9 mouse cellular contexts compared by ENCODE assay signal in genomic region chr4:135547551-135547950, GRCm38 (mm10). TPM values are rescaled to one million over a fixed set of nuclear protein-coding genes. Genes with fewer than 3 reads are reported as not detected.
DNase-seq lines count a peak whose midpoint lies in the region; ATAC-seq lines count a peak whose summit lies in the region.
"Had no signal": no experiment of that assay in that cellular context is flagged by ENCODE, and none has a peak within 500 bp of the region (broad histone marks: within the 10 kb centered on the region; RNA-seq: fewer than 3 reads in every experiment).

No protein-coding gene starts in this region.

- ATAC-seq in limb, embryonic 12.5 days (ENCODE audit: insufficient number of reproducible peaks, insufficient read depth, low FRiP score, low TSS enrichment, low read depth) = no peak
- ATAC-seq in stomach, embryonic 14.5 days (ENCODE audit: insufficient number of reproducible peaks, insufficient read depth, low FRiP score, low read depth) = peak; percentile 3; the same call in 1 of the 2 replicates
- ATAC-seq: liver, postnatal 0 days had no signal

- peaks cover 86% of the 10 kb centered on the region for H3K4me1 ChIP-seq in limb, embryonic 12.5 days (replicated peaks)
- H3K4me1 ChIP-seq in stomach, embryonic 14.5 days (ENCODE audit: control insufficient read depth, insufficient read depth, low read length) = peaks cover 55% of the 10 kb centered on the region

- WGBS in limb, embryonic 12.5 days = 36% methylated on average over 14 of the region's 14 CpGs
- WGBS in stomach, embryonic 14.5 days = 42% methylated on average over 14 of the region's 14 CpGs

- H3K9ac ChIP-seq in limb, embryonic 12.5 days (replicated peaks) = no peak overlapping the region
- no peak overlapping the region for H3K9ac ChIP-seq in stomach, embryonic 14.5 days (replicated peaks; ENCODE audit: low read depth, low read length)
- H3K9ac ChIP-seq: liver, postnatal 0 days had no signal

- H3K4me2 ChIP-seq in limb, embryonic 12.5 days = peak overlapping the region; percentile 19; the same call in 1 of the 2 replicates
- H3K4me2 ChIP-seq in stomach, embryonic 14.5 days (replicated peaks; ENCODE audit: low read depth, low read length) = no peak overlapping the region

- H3K4me3 ChIP-seq in limb, embryonic 12.5 days (replicated peaks) = no peak overlapping the region
- H3K4me3 ChIP-seq in stomach, embryonic 14.5 days (ENCODE audit: low read depth, low read length) = no peak overlapping the region

- H3K36me3 ChIP-seq in limb, embryonic 12.5 days = no peaks in the 10 kb centered on the region
- H3K36me3 ChIP-seq in stomach, embryonic 14.5 days (ENCODE audit: control insufficient read depth, insufficient read depth, low read length) = no peaks in the 10 kb centered on the region

- H3K27me3 ChIP-seq in limb, embryonic 12.5 days = peaks cover 34% of the 10 kb centered on the region
- H3K27me3 ChIP-seq in stomach, embryonic 14.5 days (ENCODE audit: control insufficient read depth, insufficient read depth, low read length) = no peaks in the 10 kb centered on the region

- peak; percentile 34 for DNase-seq in kidney, adult 18-20 months
- DNase-seq in kidney, adult 11 months = no peak
- DNase-seq in gonadal fat pad, adult 2 months (ENCODE audit: low read depth) = peak; percentile 19
- DNase-seq in right cerebral cortex, adult 2 months (ENCODE audit: low spot score in 2 of 2) = no peak
- no peak for DNase-seq in right cerebral cortex, postnatal 25 days
- DNase-seq: gastrocnemius, postnatal 14 days; liver, postnatal 0 days had no signal

- peak overlapping the region; percentile 86 for H3K27ac ChIP-seq in limb, embryonic 12.5 days
- H3K27ac ChIP-seq in stomach, embryonic 14.5 days (ENCODE audit: low read length) = peak overlapping the region; percentile 83

- H3K9me3 ChIP-seq in limb, embryonic 12.5 days = no peaks in the 10 kb centered on the region
- H3K9me3 ChIP-seq in stomach, embryonic 14.5 days (ENCODE audit: control insufficient read depth, low read depth, low read length) = no peaks in the 10 kb centered on the region

RNA-seq across cellular contexts. Expression of gene Grhl3, which starts 25.9 kb away (rescaled TPM):
- polyA plus RNA-seq in gonadal fat pad, adult 2 months (2012; rRNA removed) = not detected in 2 replicates
- 11.1 and 11.7 TPM in 2 replicates for polyA plus RNA-seq in limb, embryonic 12.5 days (2016; fragmentation: Nextera tagmentation; extraction: Ambion mirVana)
- polyA plus RNA-seq in stomach, embryonic 14.5 days (2014; fragmentation: Nextera tagmentation; extraction: Ambion mirVana) = 30.6 and 33.0 TPM in 2 replicates

RNA-seq across cellular contexts. Expression of gene Nipal3, which starts 52.7 kb away (rescaled TPM):
- polyA plus RNA-seq in gonadal fat pad, adult 2 months (2012; rRNA removed) = 11.7 and 14.2 TPM in 2 replicates
- 3.1 and 3.5 TPM in 2 replicates for polyA plus RNA-seq in limb, embryonic 12.5 days (2016; fragmentation: Nextera tagmentation; extraction: Ambion mirVana)
- 5.9 and 7.4 TPM in 2 replicates for polyA plus RNA-seq in stomach, embryonic 14.5 days (2014; fragmentation: Nextera tagmentation; extraction: Ambion mirVana)

RNA-seq across cellular contexts. Expression of gene Stpg1, which starts 53.0 kb away (rescaled TPM):
- polyA plus RNA-seq in gonadal fat pad, adult 2 months (2012; rRNA removed) = 0.49 and 0.90 TPM in 2 replicates
- polyA plus RNA-seq in limb, embryonic 12.5 days (2016; fragmentation: Nextera tagmentation; extraction: Ambion mirVana) = 0.09 and 0.21 TPM in 2 replicates
- polyA plus RNA-seq in stomach, embryonic 14.5 days (2014; fragmentation: Nextera tagmentation; extraction: Ambion mirVana) = 0.39 TPM in 1 of 2 replicates, not detected in the other
- polyA plus RNA-seq: liver, postnatal 0 days had no signal

Comparison
In these comparisons a context has a peak if more than half of its experiments do, and no peak if none do; other contexts are left out.
1. DNase-seq: peak in kidney, adult 18-20 months (single experiment) and gonadal fat pad, adult 2 months (single experiment); none in kidney, adult 11 months (single experiment), right cerebral cortex, adult 2 months (0 of 2) and right cerebral cortex, postnatal 25 days (single experiment).
2. RNA of gene Grhl3, which starts 25.9 kb away (polyA plus RNA-seq): 30.6 to 33.0 TPM in stomach, embryonic 14.5 days and 11.1 to 11.7 TPM in limb, embryonic 12.5 days; not detected in gonadal fat pad, adult 2 months; every median in the first group is over 10 times any median in the second.